Mouse (Mus musculus) liver, embryonic 11.5 days (tissue): ENCODE results near the gene Uggt1. TPM values are rescaled to one million over a fixed set of nuclear protein-coding genes. Genes with fewer than 3 reads are reported as not detected.

ENCODE experiments used
- ATAC-seq: fragments of 200-750 bp; cut with Nextera tagmentation; replicated peaks from 2 replicates; pipeline ENCODE4 v1.8.0; 2017; ENCODE audit warnings: moderate number of reproducible peaks, mild to moderate bottlenecking, moderate TSS enrichment, moderate library complexity; ENCODE audit not compliant: low FRiP score
- DNase-seq: peaks from one replicate; pipeline ENCODE4 v3.0.0-alpha.2; 2017; ENCODE audit warnings: low spot score
- H3K27ac ChIP-seq: fragments of 300-500 bp; sonication (generic); 2 replicates; pipeline ENCODE4 v1.5.1; 2014; ENCODE audit warnings: mild to moderate bottlenecking, low read depth, low read length, control low read depth
- H3K27me3 ChIP-seq: fragments of 300-500 bp; sonication (generic); replicated peaks from 2 replicates; pipeline ENCODE4 v1.6.1; 2014; ENCODE audit warnings: low read length, mixed read lengths; ENCODE audit not compliant: control insufficient read depth, insufficient read depth
- H3K36me3 ChIP-seq: fragments of 300-500 bp; sonication (generic); 2 replicates; pipeline ENCODE4 v1.6.1; 2014; ENCODE audit warnings: mild to moderate bottlenecking, low read length, moderate library complexity, mixed read lengths; ENCODE audit not compliant: control insufficient read depth, insufficient read depth
- H3K4me1 ChIP-seq: fragments of 300-500 bp; sonication (generic); replicated peaks from 2 replicates; pipeline ENCODE4 v1.6.1; 2014; ENCODE audit warnings: low read length, mixed read lengths; ENCODE audit not compliant: control insufficient read depth, insufficient read depth
- H3K4me2 ChIP-seq: fragments of 300-500 bp; sonication (generic); 2 replicates; pipeline ENCODE4 v1.6.1; 2014; ENCODE audit warnings: mild to moderate bottlenecking, control low read depth, moderate library complexity
- H3K4me3 ChIP-seq: fragments of 300-500 bp; sonication (generic); 2 replicates; pipeline ENCODE4 v1.5.1; 2014; ENCODE audit warnings: low read depth, low read length, control low read depth
- H3K9ac ChIP-seq: fragments of 300-500 bp; sonication (generic); 2 replicates; pipeline ENCODE4 v1.6.1; 2014; ENCODE audit warnings: low read depth, low read length, control low read depth
- H3K9me3 ChIP-seq: fragments of 300-500 bp; sonication (generic); 2 replicates; pipeline ENCODE4 v1.6.1; 2016; ENCODE audit warnings: low read length, inconsistent platforms, mixed read lengths; ENCODE audit not compliant: control insufficient read depth
- WGBS: fragments of 180-500 bp; shearing (Covaris S2); extraction: QIAGEN DNeasy Blood & Tissue Kit; methylation state at CpG from one replicate; pipeline ENCODE4 v1.1.7; 2014; 5-methylcytosine and 5-hydroxymethylcytosine counted together
- polyA plus RNA-seq: library from polyadenylated mRNA; unstranded; fragments of >200 nt; fragmentation: Nextera tagmentation; extraction: Ambion mirVana; gene quantifications from 2 replicates; pipeline ENCODE4 v1.2.1, GENCODE M21; 2014

Uggt1 gene
- polyA plus RNA-seq, 1 experiment from 2014 or later, result 55.8 TPM

DNA sequence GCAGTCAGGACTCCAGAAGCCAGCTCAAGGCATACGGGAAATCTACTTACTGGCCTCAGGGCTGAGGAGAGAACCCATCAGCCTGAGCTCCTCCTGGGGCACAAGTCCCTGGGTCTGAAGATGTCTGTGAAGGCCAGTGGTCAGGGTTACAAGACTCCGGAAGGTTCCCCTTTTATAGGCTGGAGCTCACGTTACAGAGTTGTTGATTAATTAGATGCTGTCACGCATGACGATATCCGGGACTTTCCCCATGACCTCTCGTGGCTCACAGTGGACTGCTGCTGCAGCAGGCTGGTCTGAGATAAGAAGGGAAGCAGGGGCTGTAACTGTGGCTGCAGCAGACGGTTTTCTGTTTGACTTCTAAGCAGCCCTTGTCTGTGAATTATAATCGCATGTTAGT, 28.8 kb upstream of the Uggt1 start:
- H3K9ac ChIP-seq, result no peak overlapping the region
- peak; percentile 65 for DNase-seq
- H3K4me1 ChIP-seq, result peaks cover 49% of the 10 kb centered on the region

DNA sequence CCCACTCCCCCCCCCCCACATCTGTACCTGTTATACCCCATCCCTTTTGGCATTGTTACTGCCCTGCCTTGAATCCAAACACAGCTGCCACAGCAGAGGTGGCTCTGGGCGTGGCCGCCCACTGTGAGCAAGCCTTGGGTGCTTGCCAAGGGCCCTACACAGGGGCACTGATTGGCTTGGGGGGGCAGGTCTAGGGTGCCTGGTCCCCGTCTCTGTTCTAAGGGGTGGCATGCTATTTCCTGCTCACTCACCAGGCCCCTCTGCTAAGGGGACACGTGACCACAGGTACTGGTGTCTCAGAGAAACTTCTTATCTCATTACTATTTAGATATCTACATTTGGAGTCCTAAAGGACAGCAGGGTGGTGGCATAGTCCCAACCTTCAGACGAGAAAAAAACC, 28.0 kb upstream of the Uggt1 start:
- H3K4me3 ChIP-seq, result no peak overlapping the region
- DNase-seq (no peak), ATAC-seq (0 out of 2 replicates have a peak, but pooled peaks have one; percentile 29)
- H3K36me3 ChIP-seq, result no peaks in the 10 kb centered on the region
- H3K4me2 ChIP-seq, result peak overlapping the region; percentile 57
- H3K4me1 ChIP-seq, result peaks cover 51% of the 10 kb centered on the region
- H3K9ac ChIP-seq, result no peak overlapping the region
- peaks cover 11% of the 10 kb centered on the region; the same call in 1 of the 2 replicates for H3K27me3 ChIP-seq
- WGBS, result 50% methylated on average over 5 of the region's 5 CpGs
- H3K9me3 ChIP-seq, result no peaks in the 10 kb centered on the region
- H3K27ac ChIP-seq, result peak overlapping the region; percentile 47

More for the DNA sequence above, 28.8 kb upstream of the Uggt1 start:
- Histone ChIP-seq H3K4me3 (peak overlapping the region; percentile 14), H3K36me3 (no peaks in the 10 kb centered on the region), H3K9me3 (no peaks in the 10 kb centered on the region), H3K27ac (peak overlapping the region; percentile 47), H3K4me2 (peak overlapping the region; percentile 57), H3K27me3 (peaks cover 9% of the 10 kb centered on the region; the same call in 1 of the 2 replicates)
- 0 out of 2 replicates have a peak, but pooled peaks have one; percentile 28 for ATAC-seq
- WGBS, result 5% methylated on average over 9 of the region's 9 CpGs

DNA sequence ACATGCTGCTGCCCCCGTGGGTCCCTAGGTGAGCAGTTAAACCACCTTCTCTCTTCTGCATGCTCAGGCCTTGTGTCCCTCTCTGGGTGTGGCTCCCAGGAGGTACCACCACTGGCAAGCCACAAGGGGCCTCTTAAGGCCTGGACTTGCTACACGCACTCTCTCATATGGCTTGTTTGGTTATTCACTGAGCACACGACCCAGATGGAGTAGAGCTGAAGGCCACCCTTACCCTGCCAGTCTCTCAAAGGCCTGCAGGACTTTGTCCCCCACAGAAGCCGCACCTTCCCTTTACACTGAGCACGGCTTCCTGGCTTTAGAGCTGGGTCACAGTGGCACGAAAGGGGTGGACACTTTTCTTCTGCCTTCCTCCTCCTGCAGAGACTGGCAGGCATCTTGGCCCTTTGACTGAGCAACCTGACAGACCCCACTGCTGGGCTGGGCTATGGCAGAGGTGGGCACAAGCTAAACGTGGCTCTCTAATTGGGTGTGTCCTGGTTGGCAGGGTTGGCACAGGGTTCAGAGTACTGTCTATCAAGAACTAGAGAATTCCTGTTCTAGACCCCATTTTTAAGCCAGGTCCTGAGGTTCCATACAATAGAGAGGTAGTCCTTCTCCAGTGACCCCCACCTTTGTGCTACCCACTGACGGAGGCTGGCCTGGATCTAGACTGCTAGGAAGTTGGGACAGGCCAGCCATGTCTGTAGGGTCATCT, 27.2 kb upstream of the Uggt1 start:
- H3K4me2 ChIP-seq, result peak overlapping the region; percentile 18
- DNase-seq (no peak), ATAC-seq (no peak)
- peaks cover 52% of the 10 kb centered on the region for H3K4me1 ChIP-seq
- peak overlapping the region; percentile 41 for H3K27ac ChIP-seq
- H3K4me3 ChIP-seq, result no peak overlapping the region
- H3K27me3 ChIP-seq, result peaks cover 11% of the 10 kb centered on the region; the same call in 1 of the 2 replicates
- WGBS, result 51% methylated on average over 8 of the region's 8 CpGs
- H3K36me3 ChIP-seq, result no peaks in the 10 kb centered on the region
- no peaks in the 10 kb centered on the region for H3K9me3 ChIP-seq
- no peak overlapping the region for H3K9ac ChIP-seq

DNA sequence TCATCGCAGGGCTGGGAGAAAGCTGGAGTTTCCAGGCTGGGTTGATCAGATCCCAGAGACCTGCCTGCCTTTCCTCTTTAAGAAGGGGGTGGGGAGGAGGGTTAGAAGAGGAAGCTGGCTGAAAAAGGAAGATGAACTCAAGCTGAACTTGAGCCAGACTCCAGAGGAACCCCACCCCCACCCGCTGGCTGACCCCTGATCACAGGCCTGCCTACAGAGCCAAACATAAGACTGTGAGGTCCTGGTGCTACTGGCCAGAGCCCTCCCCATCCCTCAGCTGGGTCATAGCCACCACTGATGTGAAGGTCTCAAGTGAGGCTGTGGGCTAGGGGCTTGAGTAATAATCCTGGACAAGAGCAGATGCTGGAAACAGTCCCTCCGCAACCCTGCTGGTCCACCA, 26.1 kb upstream of the Uggt1 start:
- Histone ChIP-seq H3K36me3 (no peaks in the 10 kb centered on the region), H3K9ac (no peak overlapping the region), H3K4me2 (peak overlapping the region; percentile 19; the same call in 1 of the 2 replicates), H3K9me3 (no peaks in the 10 kb centered on the region), H3K27me3 (peaks cover 11% of the 10 kb centered on the region; the same call in 1 of the 2 replicates), H3K4me1 (peaks cover 51% of the 10 kb centered on the region), H3K4me3 (no peak overlapping the region), H3K27ac (peak overlapping the region; percentile 41)
- 31% methylated on average over 3 of the region's 3 CpGs for WGBS
- ATAC-seq (no peak; the same call in 1 of the 2 replicates), DNase-seq (no peak)

DNA sequence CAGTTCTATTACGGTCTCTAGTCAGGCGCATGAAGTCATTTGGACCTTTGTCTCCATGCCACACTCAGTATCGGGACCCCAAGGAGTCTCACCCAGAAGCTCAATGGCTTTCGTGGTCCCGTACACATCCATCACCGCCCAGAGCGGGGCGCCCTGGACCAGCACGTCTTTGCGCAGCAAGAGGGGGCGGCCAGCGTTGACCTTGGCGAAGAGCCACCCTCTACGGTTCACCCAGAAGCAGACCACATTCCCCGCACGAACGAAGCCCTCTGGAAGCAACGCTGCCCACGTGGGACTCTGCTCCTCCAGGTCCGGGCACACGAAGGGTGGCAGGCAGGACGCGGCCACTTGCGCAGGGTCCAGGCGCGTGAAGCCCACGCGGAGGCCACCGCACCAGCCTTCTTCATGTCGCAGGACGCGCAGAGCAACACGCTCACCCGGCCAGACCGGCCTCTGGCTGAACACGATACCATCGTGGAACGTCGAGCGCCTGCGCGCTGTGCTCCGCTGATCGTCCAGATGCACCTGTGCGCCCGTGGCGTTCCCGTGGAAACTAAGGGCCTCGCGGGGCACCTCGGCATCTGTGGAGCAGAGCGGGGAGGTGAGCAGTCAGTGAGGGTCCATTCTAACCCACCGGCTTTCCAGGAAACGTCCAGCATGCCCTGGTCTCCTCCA, 24.7 kb upstream of the Uggt1 start:
- H3K9ac ChIP-seq, result no peak overlapping the region; the same call in 1 of the 2 replicates
- ATAC-seq (no peak), DNase-seq (no peak)
- H3K9me3 ChIP-seq, result no peaks in the 10 kb centered on the region
- no peak overlapping the region for H3K4me3 ChIP-seq
- peaks cover 11% of the 10 kb centered on the region; the same call in 1 of the 2 replicates for H3K27me3 ChIP-seq
- H3K4me1 ChIP-seq, result peaks cover 43% of the 10 kb centered on the region
- H3K27ac ChIP-seq, result no peak overlapping the region
- peak overlapping the region; percentile 39 for H3K4me2 ChIP-seq
- 49% methylated on average over 54 of the region's 54 CpGs for WGBS
- H3K36me3 ChIP-seq, result no peaks in the 10 kb centered on the region

DNA sequence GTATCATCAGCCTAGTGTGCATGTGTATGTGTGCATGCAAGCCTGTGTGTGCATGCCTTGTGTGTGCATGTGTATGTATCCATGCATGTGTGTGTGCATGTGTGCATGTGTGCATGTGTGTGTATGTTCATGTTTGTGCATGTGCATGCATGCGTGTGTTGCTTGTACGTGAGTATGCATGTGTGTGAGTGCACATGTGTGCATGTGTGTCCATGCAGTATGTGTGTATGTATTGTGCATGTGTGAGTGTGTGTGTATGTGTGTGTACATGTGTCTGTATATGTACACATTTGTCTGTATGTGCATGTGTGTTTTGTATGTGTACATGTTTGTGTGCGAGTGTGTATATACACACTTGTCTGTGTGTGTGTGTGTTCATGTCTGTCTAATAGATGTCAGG, 23.1 kb upstream of the Uggt1 start:
- Histone ChIP-seq H3K4me3 (no peak overlapping the region), H3K27ac (no peak overlapping the region), H3K9me3 (no peaks in the 10 kb centered on the region), H3K4me2 (no peak overlapping the region), H3K9ac (no peak overlapping the region), H3K27me3 (peaks cover 11% of the 10 kb centered on the region; the same call in 1 of the 2 replicates), H3K4me1 (peaks cover 33% of the 10 kb centered on the region), H3K36me3 (no peaks in the 10 kb centered on the region)
- DNase-seq, result no peak
- 93% methylated on average over 3 of the region's 3 CpGs for WGBS
- ATAC-seq, result no peak

DNA sequence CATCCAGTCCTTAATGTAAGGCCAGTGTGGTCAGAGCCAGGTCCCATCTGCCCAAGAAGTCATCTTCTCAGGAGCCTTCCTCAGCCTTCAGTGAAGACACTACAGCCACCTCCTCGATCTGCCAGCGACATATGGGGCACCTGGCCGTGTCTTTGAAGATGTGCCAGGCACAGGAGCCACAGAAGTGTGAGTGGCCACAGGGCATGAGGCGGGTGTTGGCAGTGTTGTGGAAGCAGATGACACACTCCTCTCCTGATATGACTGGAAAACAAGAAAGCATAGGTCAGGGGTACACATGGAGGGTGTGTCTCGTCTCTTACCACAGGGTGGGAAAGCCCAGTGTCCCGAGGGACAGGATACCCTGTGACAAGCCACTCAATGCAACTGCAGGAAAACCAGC, 21.8 kb upstream of the Uggt1 start:
- Histone ChIP-seq H3K9me3 (no peaks in the 10 kb centered on the region), H3K9ac (no peak overlapping the region), H3K4me1 (peaks cover 20% of the 10 kb centered on the region), H3K27ac (no peak overlapping the region), H3K27me3 (peaks cover 11% of the 10 kb centered on the region; the same call in 1 of the 2 replicates), H3K36me3 (no peaks in the 10 kb centered on the region), H3K4me2 (no peak overlapping the region), H3K4me3 (no peak overlapping the region)
- ATAC-seq (no peak), DNase-seq (no peak)
- 75% methylated on average over 6 of the region's 6 CpGs for WGBS

DNA sequence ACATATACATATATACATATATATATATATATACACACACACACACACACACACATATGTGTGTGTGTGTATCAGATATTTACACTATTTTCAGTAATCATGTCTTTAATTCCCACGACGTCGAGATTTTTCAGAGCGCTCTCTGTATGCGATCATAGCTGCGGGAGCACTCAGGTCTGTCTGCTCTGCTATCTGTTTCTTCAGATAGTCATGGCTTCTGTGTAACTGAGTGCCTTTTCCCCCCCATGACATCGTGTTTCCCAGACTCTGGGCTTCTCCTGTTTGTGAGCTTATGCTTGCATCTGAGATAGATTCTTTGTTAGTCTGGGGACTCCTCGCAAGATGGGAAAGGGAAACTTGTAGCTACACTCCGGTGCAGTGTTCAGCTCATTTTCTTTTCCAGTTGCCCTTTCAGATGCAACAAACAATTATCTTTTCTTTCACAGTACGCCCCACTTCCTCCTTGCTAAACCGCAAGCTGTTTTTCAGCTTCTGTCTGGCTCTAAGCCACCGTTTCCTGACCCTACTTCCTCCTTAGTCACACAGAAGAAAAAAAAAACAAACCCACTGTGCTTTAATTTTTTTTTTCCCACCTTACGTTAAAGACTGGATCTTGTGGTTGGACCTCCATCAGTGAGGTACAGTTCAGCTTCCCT, 19.4 kb upstream of the Uggt1 start:
- Histone ChIP-seq H3K4me3 (peak overlapping the region; percentile 24; the same call in 1 of the 2 replicates), H3K9ac (no peak overlapping the region), H3K36me3 (no peaks in the 10 kb centered on the region), H3K27me3 (0 out of 2 replicates have a peak, but pooled peaks cover 2% of the 10 kb centered on the region), H3K4me2 (peak overlapping the region; percentile 58), H3K4me1 (peaks cover 6% of the 10 kb centered on the region), H3K27ac (peak overlapping the region; percentile 61; the same call in 1 of the 2 replicates), H3K9me3 (0 out of 2 replicates have a peak, but pooled peaks cover 3% of the 10 kb centered on the region)
- 32% methylated on average over 13 of the region's 13 CpGs for WGBS
- DNase-seq, result no peak
- 0 out of 2 replicates have a peak, but pooled peaks have one; percentile 36 for ATAC-seq
